Mouse (Mus musculus) erythroblast, embryonic 14.5 days (primary cell): ENCODE data around the gene Tcp10a. TPM values are rescaled to one million over a fixed set of nuclear protein-coding genes. Genes with fewer than 3 reads are reported as not detected.
"Not testable (repeated sequence)": the region's sequence is repeated elsewhere in the genome, so short reads cannot be mapped to it uniquely, and the experiment has no call there.

Source experiments
- H3K27me3 ChIP-seq: 2 replicates; pipeline ENCODE4 v1.6.1; 2012; ENCODE audit warnings: inconsistent platforms; ENCODE audit not compliant: control insufficient read depth
- H3K36me3 ChIP-seq: 2 replicates; pipeline ENCODE4 v1.6.1; 2012; ENCODE audit warnings: mild to moderate bottlenecking, inconsistent platforms; ENCODE audit not compliant: control insufficient read depth
- H3K4me1 ChIP-seq: 2 replicates; pipeline ENCODE4 v1.6.1; 2012; ENCODE audit warnings: inconsistent platforms; ENCODE audit not compliant: control insufficient read depth
- H3K4me3 ChIP-seq: replicated peaks from 2 replicates; pipeline ENCODE3; 2012; ENCODE audit warnings: moderate library complexity, mild to moderate bottlenecking, inconsistent platforms
- H3K9me3 ChIP-seq: 2 replicates; pipeline ENCODE4 v1.6.1; 2012; ENCODE audit warnings: low read length, inconsistent platforms, mixed read lengths; ENCODE audit not compliant: control insufficient read depth
- GATA1 ChIP-seq: IDR thresholded peaks from 2 replicates; pipeline ENCODE4 v1.6.1; 2012; ENCODE audit warnings: low read length, inconsistent platforms, mixed read lengths
- TAL1 ChIP-seq: IDR thresholded peaks from 3 replicates; pipeline ENCODE4 v1.6.1; 2012; ENCODE audit warnings: low read length, inconsistent platforms, mixed read lengths
- polyA plus RNA-seq: library from polyadenylated mRNA; stranded (reverse); fragments of >175 nt; gene quantifications from 2 replicates; pipeline ENCODE4 v1.2.3, GENCODE M21; 2012

The Tcp10a gene
- not detected in 2 replicates for polyA plus RNA-seq

DNA sequence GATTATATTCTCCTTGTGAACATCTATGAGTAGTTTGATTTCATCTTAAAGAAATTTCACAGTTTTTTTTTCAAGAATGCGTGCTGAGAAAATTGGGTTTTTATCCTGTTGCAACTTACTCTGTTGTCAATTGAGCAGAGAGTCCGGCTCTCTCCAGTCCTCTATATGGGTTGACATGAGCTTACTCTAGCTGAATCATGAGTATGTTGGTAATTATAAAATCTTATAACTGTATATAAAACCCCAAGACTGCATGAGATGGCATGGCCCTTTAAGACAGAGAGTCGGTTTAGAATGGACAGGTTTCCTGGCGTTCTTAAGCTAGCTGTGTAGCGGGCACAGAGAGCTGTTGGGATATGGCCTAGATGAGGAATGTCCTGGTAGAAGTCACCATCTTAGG, at the start of gene Tcp10a:
TSS of gene Tcp10a (plus strand) at position 301 of the 400 bp plus-strand sequence.
- H3K4me1 ChIP-seq, H3K27me3 ChIP-seq, H3K9me3 ChIP-seq, H3K36me3 ChIP-seq, H3K4me3 ChIP-seq: not testable (repeated sequence)

DNA sequence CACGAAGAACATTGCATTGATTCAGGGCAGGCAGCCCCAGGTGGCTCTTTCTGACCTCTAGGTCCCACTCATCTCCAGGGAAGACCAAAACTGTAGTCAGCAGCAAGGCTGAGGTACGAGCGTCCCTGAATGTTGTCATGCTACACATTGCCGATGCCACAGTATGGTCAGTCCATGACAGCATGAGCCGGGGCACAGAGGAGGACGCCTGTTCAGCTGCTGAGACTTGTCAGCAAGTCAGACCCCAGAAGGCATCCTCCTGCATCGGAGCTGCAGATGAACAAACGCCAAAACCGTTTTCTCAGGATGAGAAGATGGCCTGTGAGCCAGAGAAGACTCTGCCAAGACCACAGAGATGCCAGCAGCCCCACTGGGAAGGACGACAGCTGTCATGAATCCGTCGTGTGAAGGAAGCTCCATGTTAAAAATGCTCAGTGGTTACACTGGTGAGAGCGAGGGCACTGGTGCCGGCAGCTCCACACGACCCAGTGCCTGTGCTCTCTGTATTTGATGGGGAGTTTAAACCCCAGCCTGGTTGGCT, 45.7 kb upstream of the Tcp10a start:
- no peak for TF ChIP-seq GATA1
- no peak for TF ChIP-seq TAL1
- H3K27me3 ChIP-seq = no peaks in the 10 kb centered on the region
- no peaks in the 10 kb centered on the region for H3K36me3 ChIP-seq
- no peaks in the 10 kb centered on the region for H3K4me1 ChIP-seq
- no peaks in the 10 kb centered on the region for H3K9me3 ChIP-seq
- H3K4me3 ChIP-seq = no peak overlapping the region

DNA sequence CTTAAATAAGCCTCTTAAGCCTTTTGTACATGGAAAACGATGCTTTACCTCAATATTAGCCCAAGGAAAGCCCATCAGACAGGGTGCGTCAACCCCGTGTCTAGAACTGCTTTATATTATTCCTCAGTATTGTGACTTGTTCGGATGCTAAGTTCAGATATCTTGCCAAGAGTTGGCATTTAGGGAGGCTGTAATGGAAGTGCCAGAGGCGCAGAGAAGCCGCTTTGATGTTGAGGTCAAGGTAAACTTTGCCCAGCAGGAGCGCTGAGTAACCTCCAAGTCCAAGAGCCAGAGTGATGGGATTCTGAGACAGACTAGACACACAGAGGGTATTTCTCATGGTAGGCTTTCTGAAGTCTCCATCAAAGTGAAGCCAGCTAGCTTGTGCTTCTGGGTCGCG, 45.2 kb upstream of the Tcp10a start:
- H3K27me3 ChIP-seq = no peaks in the 10 kb centered on the region

DNA sequence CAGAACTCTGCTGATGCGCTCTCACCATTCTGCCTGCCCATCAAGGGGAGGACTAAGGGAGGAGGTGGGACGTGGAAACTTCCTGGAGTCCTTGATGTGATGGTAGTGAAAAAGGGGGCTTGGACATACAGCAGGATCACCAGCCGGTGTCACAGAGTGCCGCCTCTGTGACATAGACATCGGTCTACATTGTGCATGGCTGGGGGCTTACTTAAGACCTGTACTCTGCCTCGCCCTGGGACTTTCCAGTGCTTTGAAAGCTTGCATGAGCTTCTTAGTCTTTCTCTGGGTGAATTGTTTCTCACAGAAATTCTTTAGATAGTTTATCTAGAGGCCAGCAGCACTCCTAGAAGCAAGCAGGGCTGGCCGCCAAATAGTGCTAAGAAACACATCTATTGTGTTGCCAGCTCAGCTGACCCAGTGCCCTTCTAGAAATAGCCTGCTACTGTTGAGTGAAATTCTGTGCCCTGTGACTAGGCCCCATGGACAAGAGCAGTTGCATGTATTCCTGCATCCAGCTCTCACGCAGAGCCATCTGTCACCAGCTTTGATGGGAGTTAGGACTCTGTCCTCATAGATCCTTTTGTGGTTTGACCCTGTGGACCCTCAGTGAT, 40.0 kb upstream of the Tcp10a start:
- no peaks in the 10 kb centered on the region for H3K36me3 ChIP-seq
- H3K27me3 ChIP-seq = no peaks in the 10 kb centered on the region
- TF ChIP-seq GATA1 = no peak
- TF ChIP-seq TAL1 = no peak
- H3K9me3 ChIP-seq = no peaks in the 10 kb centered on the region
- H3K4me1 ChIP-seq = no peaks in the 10 kb centered on the region
- no peak overlapping the region for H3K4me3 ChIP-seq

More for the DNA sequence above, 45.2 kb upstream of the Tcp10a start:
- TF ChIP-seq TAL1 (no peak), GATA1 (no peak)
- Histone ChIP-seq H3K4me3 (no peak overlapping the region), H3K9me3 (no peaks in the 10 kb centered on the region), H3K4me1 (no peaks in the 10 kb centered on the region), H3K36me3 (no peaks in the 10 kb centered on the region)

DNA sequence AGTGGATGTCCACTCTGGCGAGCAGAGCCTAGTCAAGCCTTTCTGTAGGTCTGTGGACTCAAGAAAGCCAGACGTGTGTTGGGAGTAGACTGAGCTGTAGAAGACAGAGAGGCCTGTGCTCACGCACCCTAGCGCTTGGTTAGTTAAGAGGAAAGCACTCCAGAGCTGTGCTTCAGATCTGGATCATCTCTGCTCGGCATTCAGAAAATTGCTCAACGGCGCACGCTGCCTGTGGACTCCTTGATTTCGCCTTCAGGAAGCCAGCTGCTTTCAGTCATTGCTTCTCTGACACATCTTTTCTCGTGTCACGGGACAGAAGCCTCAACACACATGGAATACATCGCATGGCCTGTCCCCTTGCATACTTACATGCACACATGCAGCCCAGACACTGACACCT, 39.2 kb upstream of the Tcp10a start:
- no peaks in the 10 kb centered on the region for H3K4me1 ChIP-seq
- no peaks in the 10 kb centered on the region for H3K36me3 ChIP-seq
- H3K27me3 ChIP-seq = no peaks in the 10 kb centered on the region
- no peak for TF ChIP-seq TAL1
- no peak for TF ChIP-seq GATA1
- H3K4me3 ChIP-seq = no peak overlapping the region
- H3K9me3 ChIP-seq = no peaks in the 10 kb centered on the region

DNA sequence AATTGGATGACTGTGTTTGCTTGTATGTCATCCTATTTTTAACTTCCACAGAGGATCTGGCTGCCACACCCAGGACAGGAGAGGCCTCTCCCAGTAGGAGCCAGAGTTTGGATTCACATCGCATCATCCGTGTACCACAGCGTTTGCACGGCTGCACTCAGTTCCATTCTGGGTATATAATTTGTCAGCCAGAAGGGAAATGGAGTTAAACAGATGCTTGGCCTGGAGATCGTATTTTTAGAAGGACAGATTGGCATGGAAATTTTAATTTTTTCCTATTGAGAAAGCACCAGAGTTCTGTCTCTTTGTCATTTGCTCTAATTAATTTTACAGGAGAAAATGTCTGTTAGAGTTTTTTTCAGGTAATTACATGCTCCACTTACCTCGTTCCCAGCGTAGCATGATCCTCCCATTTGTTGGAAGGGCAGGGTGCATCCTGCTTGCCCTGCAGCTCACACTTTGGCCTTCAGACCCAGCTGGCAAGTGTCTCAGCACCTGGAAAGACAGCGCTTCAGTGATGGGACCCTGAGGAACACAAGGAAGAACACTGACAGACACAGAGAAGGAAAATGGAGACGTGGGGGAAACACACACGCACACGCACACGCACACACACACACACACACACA, 37.9 kb upstream of the Tcp10a start:
- no peaks in the 10 kb centered on the region for H3K27me3 ChIP-seq
- H3K4me1 ChIP-seq = no peaks in the 10 kb centered on the region
- H3K9me3 ChIP-seq = no peaks in the 10 kb centered on the region
- H3K36me3 ChIP-seq = no peaks in the 10 kb centered on the region
- no peak overlapping the region for H3K4me3 ChIP-seq
- no peak for TF ChIP-seq GATA1
- TF ChIP-seq TAL1 = no peak

DNA sequence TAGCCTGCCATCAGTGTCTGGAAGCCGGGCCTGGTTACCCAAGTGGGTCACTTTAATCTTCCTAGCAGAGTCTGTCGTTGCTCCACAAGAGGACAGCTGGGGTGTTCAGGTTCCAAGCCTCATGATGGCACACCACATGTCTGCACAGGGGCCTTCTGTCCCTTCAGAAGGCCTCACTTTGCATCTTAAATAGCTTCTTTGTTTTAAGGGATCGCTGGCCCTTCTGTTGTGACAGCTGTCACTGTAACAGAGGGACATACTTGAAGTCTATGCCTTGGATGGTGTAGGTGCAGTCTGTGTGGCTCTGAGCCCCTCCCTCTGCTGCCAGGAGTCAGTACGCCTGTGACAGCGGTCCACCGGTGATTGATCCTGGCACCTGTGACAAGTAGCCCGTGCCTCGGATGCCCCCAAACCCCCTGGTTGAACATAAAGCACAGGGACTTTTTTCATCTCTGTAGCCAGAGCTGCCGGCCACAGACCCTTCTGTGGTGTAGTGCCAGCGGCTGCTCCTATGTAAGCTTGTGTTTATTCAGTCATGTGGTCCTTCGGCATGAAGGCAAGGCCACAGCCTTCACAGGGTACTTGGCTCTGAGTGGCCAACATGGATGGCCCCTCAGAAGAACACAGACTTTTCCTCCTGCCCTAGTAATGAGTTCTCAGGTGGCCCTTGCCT, 32.3 kb upstream of the Tcp10a start:
- no peaks in the 10 kb centered on the region for H3K9me3 ChIP-seq
- no peak for TF ChIP-seq GATA1
- no peak for TF ChIP-seq TAL1
- no peaks in the 10 kb centered on the region for H3K4me1 ChIP-seq
- H3K4me3 ChIP-seq = no peak overlapping the region
- H3K36me3 ChIP-seq = no peaks in the 10 kb centered on the region
- no peaks in the 10 kb centered on the region for H3K27me3 ChIP-seq

DNA sequence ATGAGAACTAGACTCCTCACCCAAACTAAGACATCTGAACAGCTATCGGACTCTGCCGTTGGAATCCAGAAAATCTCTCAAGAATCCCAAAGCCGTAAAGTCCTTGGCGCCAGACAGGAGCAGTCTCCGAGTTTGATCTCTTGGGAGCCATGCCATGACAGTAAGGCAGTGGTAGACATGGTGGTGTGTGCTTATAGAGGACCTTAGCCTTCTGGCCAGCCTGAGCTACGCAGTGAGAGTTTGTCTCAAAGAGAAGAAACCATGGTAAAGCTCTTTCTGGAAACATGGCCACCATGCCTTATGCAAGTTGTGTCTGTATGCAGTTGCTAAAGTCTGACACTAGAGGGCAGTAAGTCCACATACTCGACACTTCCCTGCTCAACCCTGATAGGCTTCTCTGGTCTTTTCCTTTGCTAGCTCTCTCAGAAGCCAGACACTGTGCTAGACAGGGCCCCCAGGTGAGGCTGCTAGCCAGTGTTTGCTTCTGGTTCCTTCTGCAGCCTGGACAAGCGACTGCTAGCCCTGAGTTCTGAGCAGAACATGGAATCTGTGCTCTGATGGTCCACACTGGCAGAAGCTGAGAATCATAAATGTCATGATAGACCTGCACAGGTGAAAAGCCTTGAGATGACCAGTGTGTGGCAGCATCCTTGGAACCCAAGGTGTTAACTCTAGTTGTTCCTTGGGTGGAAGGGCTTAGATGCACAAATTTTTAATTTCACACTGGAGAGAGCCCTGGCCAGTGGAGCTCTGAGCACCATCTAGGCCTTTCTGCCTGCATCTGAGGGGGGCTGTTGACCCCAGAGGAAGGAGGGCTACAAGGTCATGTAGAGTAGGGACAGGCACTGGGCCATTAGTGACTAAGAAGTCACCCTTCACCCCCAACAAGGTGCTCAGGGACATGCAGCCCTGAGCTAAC, 17.9 kb upstream of the Tcp10a start:
- not testable (repeated sequence) for H3K36me3 ChIP-seq, H3K4me3 ChIP-seq, H3K4me1 ChIP-seq, H3K9me3 ChIP-seq, H3K27me3 ChIP-seq

DNA sequence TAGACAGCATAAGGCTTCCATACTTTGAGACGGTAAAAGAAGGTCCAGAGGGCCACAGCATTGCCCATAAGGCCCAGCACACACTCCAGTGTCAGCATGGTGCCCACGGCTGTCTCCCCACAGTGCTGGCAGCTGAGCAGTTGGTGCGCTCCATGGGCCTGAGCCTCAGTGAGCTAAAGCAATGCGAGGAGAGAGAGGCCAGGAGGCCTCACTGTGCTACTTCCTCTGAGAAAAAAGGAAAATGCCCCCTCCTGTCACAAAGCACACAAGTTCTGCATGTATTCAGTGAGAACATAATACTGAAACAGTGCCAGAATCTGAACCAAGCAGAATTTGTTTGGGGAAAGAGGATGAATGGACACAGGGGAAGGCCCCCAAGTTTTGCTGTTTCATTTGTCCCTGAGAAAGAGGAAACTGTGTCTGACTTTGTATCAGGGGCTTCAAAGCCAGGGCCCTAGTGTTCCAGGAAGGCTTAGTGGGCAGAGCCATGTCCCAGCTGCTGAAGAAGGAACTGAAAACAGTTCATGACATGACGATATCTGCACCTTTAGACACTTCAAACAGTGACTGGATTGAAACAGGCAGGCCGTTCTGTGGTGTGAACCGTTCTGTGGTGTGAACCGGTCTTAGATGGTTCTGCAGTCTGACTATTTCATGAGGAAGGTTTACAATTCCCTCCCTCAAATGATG, 8.6 kb upstream of the Tcp10a start:
- H3K27me3 ChIP-seq, H3K4me3 ChIP-seq, H3K9me3 ChIP-seq, H3K36me3 ChIP-seq, H3K4me1 ChIP-seq: not testable (repeated sequence)

DNA sequence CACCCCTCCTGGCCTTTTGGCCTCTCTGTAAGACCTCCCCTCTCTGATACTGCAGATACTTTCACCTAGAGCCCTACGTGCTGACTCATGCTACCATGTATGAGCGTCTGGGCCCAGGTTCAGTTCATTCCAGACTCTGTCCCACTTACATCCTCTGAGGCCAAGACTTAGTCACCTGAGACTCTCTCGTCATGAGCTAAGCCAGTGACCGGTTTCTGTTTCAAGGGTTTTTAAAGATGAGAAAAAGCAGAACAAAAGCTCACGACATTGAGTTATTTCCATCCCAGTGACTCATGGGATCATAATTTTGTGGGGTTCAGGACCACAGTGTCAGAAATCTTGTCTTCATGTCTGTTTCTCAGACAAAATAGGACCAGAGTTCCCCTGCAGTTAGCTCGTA, 4.7 kb upstream of the Tcp10a start:
- not testable (repeated sequence) for H3K4me3 ChIP-seq, H3K36me3 ChIP-seq, H3K4me1 ChIP-seq, H3K27me3 ChIP-seq, H3K9me3 ChIP-seq

DNA sequence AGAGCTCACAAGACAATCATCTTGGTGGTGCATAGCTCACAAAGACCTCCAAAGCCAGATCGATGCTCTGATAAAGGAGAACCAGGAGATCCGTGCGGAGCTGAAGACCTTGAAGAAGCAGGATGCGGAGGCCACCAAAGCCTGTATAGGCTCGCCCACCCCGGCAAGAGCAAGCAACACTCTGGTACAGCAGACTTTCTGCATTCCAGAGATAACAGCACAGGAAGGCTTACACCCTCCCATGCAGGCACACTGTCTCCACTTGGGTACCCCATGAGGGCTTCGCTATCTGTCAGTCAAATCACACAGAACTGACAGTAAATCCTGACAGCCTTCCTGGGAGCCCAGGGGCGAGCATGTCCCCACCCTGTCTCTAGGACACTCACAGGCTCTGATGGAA, 2.0 kb downstream of the Tcp10a start:
- H3K36me3 ChIP-seq, H3K9me3 ChIP-seq, H3K4me3 ChIP-seq, H3K27me3 ChIP-seq, H3K4me1 ChIP-seq: not testable (repeated sequence)

DNA sequence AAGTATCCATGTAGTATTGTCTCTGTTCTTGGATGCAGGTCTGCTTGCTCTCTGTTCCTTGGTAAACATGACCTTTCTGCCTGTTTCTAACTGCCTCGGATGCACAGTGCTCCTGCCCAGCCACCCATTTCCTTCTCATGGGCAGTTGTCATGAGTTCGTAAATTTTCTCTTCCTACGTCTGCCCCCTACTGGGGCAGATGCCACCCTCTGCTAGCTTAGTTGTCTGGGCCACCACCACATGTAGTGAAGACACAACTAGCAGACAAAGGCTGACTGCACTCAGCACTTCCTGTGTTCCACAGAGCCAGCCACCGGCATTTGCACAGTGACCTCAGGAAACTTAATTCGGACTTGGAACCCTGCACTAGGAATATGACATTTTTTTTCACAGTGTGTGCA, 8.3 kb downstream of the Tcp10a start:
- not testable (repeated sequence) for H3K4me1 ChIP-seq, H3K9me3 ChIP-seq, H3K27me3 ChIP-seq, H3K4me3 ChIP-seq, H3K36me3 ChIP-seq
